Mouse (Mus musculus): Measurements from ENCODE around the gene Baiap2l1.

- TF ChIP-seq CTCF (IDR thresholded peaks at IDR 0.05; ENCODE audit: low read depth): no peak
- no peak for TF ChIP-seq EP300 (IDR thresholded peaks at IDR 0.05; ENCODE audit: low read depth)
Measured at GRCm38 (mm10) chr5:144274904-144275303, 83.0 kb downstream of the Baiap2l1 start.

All from liver, postnatal 0 days (tissue).